Mouse (Mus musculus) intestine, embryonic 15.5 days (tissue): Measurements from ENCODE around the gene Defb11. TPM values are rescaled to one million over a fixed set of nuclear protein-coding genes. Genes with fewer than 3 reads are reported as not detected.
"Not testable (repeated sequence)": the region's sequence is repeated elsewhere in the genome, so short reads cannot be mapped to it uniquely, and the experiment has no call there.

ENCODE experiments used
- ATAC-seq: fragments of 200-750 bp; cut with Nextera tagmentation; 2 replicates; pipeline ENCODE4 v1.8.0; 2017; ENCODE audit warnings: moderate TSS enrichment, moderate library complexity
- H3K27ac ChIP-seq: fragments of 300-500 bp; sonication (generic); 2 replicates; pipeline ENCODE4 v1.5.1; 2015; ENCODE audit warnings: mild to moderate bottlenecking, inconsistent platforms
- H3K27me3 ChIP-seq: fragments of 300-500 bp; sonication (generic); replicated peaks from 2 replicates; pipeline ENCODE4 v1.6.1; 2015; ENCODE audit warnings: inconsistent platforms
- H3K36me3 ChIP-seq: fragments of 300-500 bp; sonication (generic); 2 replicates; pipeline ENCODE4 v1.6.1; 2015; ENCODE audit warnings: inconsistent platforms
- H3K4me1 ChIP-seq: fragments of 300-500 bp; sonication (generic); replicated peaks from 2 replicates; pipeline ENCODE4 v1.6.1; 2015; ENCODE audit warnings: inconsistent platforms
- H3K4me2 ChIP-seq: fragments of 300-500 bp; sonication (generic); replicated peaks from 2 replicates; pipeline ENCODE4 v1.6.1; 2015; ENCODE audit warnings: mild to moderate bottlenecking, inconsistent platforms
- H3K4me3 ChIP-seq: fragments of 300-500 bp; sonication (generic); replicated peaks from 2 replicates; pipeline ENCODE4 v1.5.1; 2015; ENCODE audit warnings: inconsistent platforms
- H3K9ac ChIP-seq: fragments of 300-500 bp; sonication (generic); 2 replicates; pipeline ENCODE4 v1.6.1; 2015; ENCODE audit warnings: inconsistent platforms
- H3K9me3 ChIP-seq: fragments of 300-500 bp; sonication (generic); 2 replicates; pipeline ENCODE4 v1.6.1; 2016; ENCODE audit warnings: inconsistent platforms
- WGBS: fragments of 180-500 bp; shearing (Covaris S2); methylation state at CpG from one replicate; pipeline ENCODE4 v1.1.7; 2015; 5-methylcytosine and 5-hydroxymethylcytosine counted together
- polyA plus RNA-seq: library from polyadenylated mRNA; unstranded; fragments of >200 nt; fragmentation: Nextera tagmentation; extraction: Ambion mirVana; gene quantifications from 2 replicates; pipeline ENCODE4 v1.2.1, GENCODE M21; 2015

Defb11 gene
- not detected in 2 replicates for polyA plus RNA-seq

- H3K4me1 ChIP-seq, H3K4me2 ChIP-seq, H3K36me3 ChIP-seq, H3K27me3 ChIP-seq, ATAC-seq, H3K9me3 ChIP-seq, H3K27ac ChIP-seq, H3K4me3 ChIP-seq, H3K9ac ChIP-seq: not testable (repeated sequence)
Measured at GRCm38 (mm10) chr8:21906290-21906689, at the start of gene Defb11. Gene Defb11 (minus strand): TSS chr8:21906412.

- H3K27ac ChIP-seq = no peak overlapping the region
- H3K36me3 ChIP-seq = no peaks in the 10 kb centered on the region
- H3K27me3 ChIP-seq = no peaks in the 10 kb centered on the region
- H3K4me1 ChIP-seq = no peaks in the 10 kb centered on the region
- H3K4me2 ChIP-seq = no peak overlapping the region
- 10% methylated on average over 9 of the region's 9 CpGs for WGBS
- ATAC-seq = no peak
- no peaks in the 10 kb centered on the region for H3K9me3 ChIP-seq
- no peak overlapping the region for H3K9ac ChIP-seq
- no peak overlapping the region for H3K4me3 ChIP-seq
Measured at GRCm38 (mm10) chr8:21955321-21955720, 49.1 kb upstream of the Defb11 start.

GRCm38 (mm10) chr8:21947311-21948017, 41.3 kb upstream of the Defb11 start:
- H3K4me3 ChIP-seq = no peak overlapping the region
- no peaks in the 10 kb centered on the region for H3K9me3 ChIP-seq
- no peak for ATAC-seq
- no peaks in the 10 kb centered on the region for H3K36me3 ChIP-seq
- WGBS = 69% methylated on average over 9 of the region's 9 CpGs
- H3K4me1 ChIP-seq = no peaks in the 10 kb centered on the region
- H3K27ac ChIP-seq = no peak overlapping the region
- H3K9ac ChIP-seq = no peak overlapping the region
- H3K27me3 ChIP-seq = no peaks in the 10 kb centered on the region
- no peak overlapping the region for H3K4me2 ChIP-seq

- H3K27me3 ChIP-seq = no peaks in the 10 kb centered on the region
- WGBS = 82% methylated on average over 6 of the region's 6 CpGs
- H3K9me3 ChIP-seq = no peaks in the 10 kb centered on the region
- no peaks in the 10 kb centered on the region for H3K4me1 ChIP-seq
- no peaks in the 10 kb centered on the region for H3K36me3 ChIP-seq
- H3K27ac ChIP-seq = no peak within 1 kb of the TSS
- no peak within 1 kb of the TSS for H3K4me3 ChIP-seq
- no peak within 1 kb of the TSS for H3K4me2 ChIP-seq
- no peak within 1 kb of the TSS for H3K9ac ChIP-seq
- no peak for ATAC-seq
Measured at GRCm38 (mm10) chr8:21946462-21946861, 40.2 kb upstream of the Defb11 start, which contains the start of gene Defb13. Gene Defb13 (plus strand): TSS chr8:21946762.

- not testable (repeated sequence) for H3K27me3 ChIP-seq, H3K4me3 ChIP-seq, H3K27ac ChIP-seq, H3K9me3 ChIP-seq, ATAC-seq, H3K36me3 ChIP-seq, H3K4me2 ChIP-seq, H3K9ac ChIP-seq, H3K4me1 ChIP-seq
- 86% methylated on average over 4 of the region's 4 CpGs for WGBS
Measured at GRCm38 (mm10) chr8:21938052-21938451, 31.8 kb upstream of the Defb11 start, which contains the start of gene Defb35. Gene Defb35 (plus strand): TSS chr8:21938352.

GRCm38 (mm10) chr8:21932610-21933009, 26.4 kb upstream of the Defb11 start, which contains the start of gene Defb15:
Gene Defb15 (minus strand): TSS chr8:21932710.
- Histone ChIP-seq H3K4me3 (no peak within 1 kb of the TSS), H3K27me3 (no peaks in the 10 kb centered on the region), H3K4me2 (no peak within 1 kb of the TSS), H3K4me1 (no peaks in the 10 kb centered on the region), H3K9me3 (no peaks in the 10 kb centered on the region), H3K9ac (no peak within 1 kb of the TSS), H3K36me3 (no peaks in the 10 kb centered on the region), H3K27ac (no peak within 1 kb of the TSS)
- 89% methylated on average over 6 of the region's 6 CpGs for WGBS
- no peak for ATAC-seq

GRCm38 (mm10) chr8:21930754-21931153, 24.5 kb upstream of the Defb11 start:
- not testable (repeated sequence) for H3K9me3 ChIP-seq, H3K4me3 ChIP-seq, H3K27me3 ChIP-seq, H3K4me1 ChIP-seq, H3K27ac ChIP-seq, ATAC-seq, H3K4me2 ChIP-seq, H3K9ac ChIP-seq, H3K36me3 ChIP-seq
- 86% methylated on average over 3 of the region's 3 CpGs for WGBS

- WGBS = 84% methylated on average over 3 of the region's 3 CpGs
- no peak for ATAC-seq
Measured at GRCm38 (mm10) chr8:21915625-21916024, 9.4 kb upstream of the Defb11 start.

GRCm38 (mm10) chr8:21912554-21912953, 6.3 kb upstream of the Defb11 start:
- 20% methylated on average over 2 of the region's 2 CpGs for WGBS

More at GRCm38 (mm10) chr8:21915625-21916024, 9.4 kb upstream of the Defb11 start:
- Histone ChIP-seq H3K9ac (no peak overlapping the region), H3K4me2 (no peak overlapping the region), H3K9me3 (no peaks in the 10 kb centered on the region), H3K27ac (no peak overlapping the region), H3K4me3 (no peak overlapping the region), H3K27me3 (no peaks in the 10 kb centered on the region), H3K4me1 (no peaks in the 10 kb centered on the region), H3K36me3 (no peaks in the 10 kb centered on the region)

GRCm38 (mm10) chr8:21911931-21912330, 5.7 kb upstream of the Defb11 start:
- Histone ChIP-seq H3K4me1 (no peaks in the 10 kb centered on the region), H3K9ac (no peak overlapping the region), H3K9me3 (no peaks in the 10 kb centered on the region), H3K4me2 (no peak overlapping the region), H3K36me3 (no peaks in the 10 kb centered on the region), H3K27ac (no peak overlapping the region), H3K27me3 (no peaks in the 10 kb centered on the region), H3K4me3 (no peak overlapping the region)
- ATAC-seq = no peak
- 24% methylated on average over 1 of the region's 1 CpGs for WGBS

More at GRCm38 (mm10) chr8:21912554-21912953, 6.3 kb upstream of the Defb11 start:
- Histone ChIP-seq H3K4me2 (no peak overlapping the region), H3K27ac (no peak overlapping the region), H3K9ac (no peak overlapping the region), H3K4me1 (no peaks in the 10 kb centered on the region), H3K27me3 (no peaks in the 10 kb centered on the region), H3K9me3 (no peaks in the 10 kb centered on the region), H3K4me3 (no peak overlapping the region), H3K36me3 (no peaks in the 10 kb centered on the region)
- ATAC-seq = no peak

- not testable (repeated sequence) for H3K27me3 ChIP-seq
Measured at GRCm38 (mm10) chr8:21885321-21885720, 20.9 kb downstream of the Defb11 start, which contains the start of gene Defb9. Gene Defb9 (minus strand): TSS chr8:21885421.

GRCm38 (mm10) chr8:21858586-21858985, 47.6 kb downstream of the Defb11 start, which contains the start of gene Defb10:
Gene Defb10 (plus strand): TSS chr8:21858901.
- H3K4me1 ChIP-seq, H3K27ac ChIP-seq, H3K9ac ChIP-seq, H3K27me3 ChIP-seq, H3K9me3 ChIP-seq, ATAC-seq, H3K4me3 ChIP-seq, H3K36me3 ChIP-seq, H3K4me2 ChIP-seq: not testable (repeated sequence)
- WGBS = 68% methylated on average over 1 of the region's 1 CpGs

More at GRCm38 (mm10) chr8:21885321-21885720, 20.9 kb downstream of the Defb11 start, which contains the start of gene Defb9:
- not testable (repeated sequence) for ATAC-seq, H3K4me2 ChIP-seq, H3K36me3 ChIP-seq, H3K9ac ChIP-seq, H3K9me3 ChIP-seq, H3K4me1 ChIP-seq, H3K4me3 ChIP-seq, H3K27ac ChIP-seq
